Mouse (Mus musculus) CD8-positive naive resting alpha-beta T cell, adult 2 months (primary cell): ENCODE data around the gene Slc18a3.

ENCODE experiments used
- DNase-seq, 2 experiments: peaks; one replicate each; pipeline ENCODE4 v3.0.0; 2022; ENCODE audit warnings: low read depth in 2 of 2, low spot score in 2 of 2

The Slc18a3 gene

GRCm38 (mm10) chr14:32464601-32465505 is at the start of gene Slc18a3:
Gene Slc18a3 (minus strand): TSS chr14:32464850.
- no peak for DNase-seq

GRCm38 (mm10) chr14:32513336-32514032 is 48.8 kb upstream of the Slc18a3 start, which contains the start of gene Ercc6:
Gene Ercc6 (plus strand): TSS chr14:32513521.
- peak; percentile 90 to 94 for DNase-seq

DNA sequence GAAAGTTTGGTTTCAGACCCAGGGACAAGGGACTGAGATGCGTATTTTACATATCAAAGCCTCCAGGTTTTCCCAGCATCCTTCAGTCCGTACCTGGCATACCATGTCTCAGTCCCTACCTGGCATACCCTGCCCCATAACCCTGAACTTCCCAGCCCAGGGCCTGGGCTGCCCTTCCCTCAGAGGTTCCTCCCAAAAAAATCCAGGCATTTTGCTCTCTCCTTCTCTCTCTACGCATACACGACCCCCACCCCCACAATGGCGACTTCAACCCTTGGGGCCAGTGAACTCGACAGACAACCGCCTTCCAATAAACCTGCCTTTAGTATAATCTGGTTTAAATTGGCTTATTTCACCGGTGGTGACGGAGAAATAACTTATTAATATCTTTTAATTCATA is 48.3 kb upstream of the Slc18a3 start:
- DNase-seq = no peak

DNA sequence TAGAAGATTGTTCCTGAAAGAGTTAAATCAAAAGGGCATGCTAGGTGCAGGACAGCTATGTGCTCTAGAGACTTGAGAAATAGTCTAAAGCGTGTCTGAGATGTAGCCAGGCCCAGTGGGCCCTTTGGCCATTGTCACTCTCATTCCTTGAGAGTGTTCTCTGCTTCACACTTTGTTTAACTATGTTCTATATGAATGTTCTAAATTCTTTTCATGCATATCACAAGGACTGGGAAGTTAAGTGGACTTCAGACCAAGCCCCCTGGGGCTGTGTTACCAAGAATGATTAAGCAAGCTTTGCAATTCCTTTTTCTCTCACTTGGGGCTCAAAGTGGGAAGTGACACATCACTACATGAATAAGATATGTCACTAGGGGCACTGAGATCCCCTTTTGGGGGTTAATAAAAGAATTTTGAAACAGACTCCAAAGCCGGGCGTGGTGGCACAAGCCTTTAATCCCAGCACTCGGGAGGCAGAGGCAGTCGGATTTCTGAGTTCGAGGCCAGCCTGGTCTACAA is 44.9 kb upstream of the Slc18a3 start:
- no peak for DNase-seq

GRCm38 (mm10) chr14:32508105-32508835 is 43.6 kb upstream of the Slc18a3 start:
- no peak for DNase-seq

GRCm38 (mm10) chr14:32507216-32507615 is 42.6 kb upstream of the Slc18a3 start:
- no peak for DNase-seq

GRCm38 (mm10) chr14:32506329-32506728 is 41.7 kb upstream of the Slc18a3 start:
- no peak for DNase-seq

- DNase-seq = no peak
These were observed 39.2 kb upstream of the Slc18a3 start for GRCm38 (mm10) chr14:32503897-32504296.

GRCm38 (mm10) chr14:32502764-32503688 is 38.4 kb upstream of the Slc18a3 start:
- no peak for DNase-seq

DNA sequence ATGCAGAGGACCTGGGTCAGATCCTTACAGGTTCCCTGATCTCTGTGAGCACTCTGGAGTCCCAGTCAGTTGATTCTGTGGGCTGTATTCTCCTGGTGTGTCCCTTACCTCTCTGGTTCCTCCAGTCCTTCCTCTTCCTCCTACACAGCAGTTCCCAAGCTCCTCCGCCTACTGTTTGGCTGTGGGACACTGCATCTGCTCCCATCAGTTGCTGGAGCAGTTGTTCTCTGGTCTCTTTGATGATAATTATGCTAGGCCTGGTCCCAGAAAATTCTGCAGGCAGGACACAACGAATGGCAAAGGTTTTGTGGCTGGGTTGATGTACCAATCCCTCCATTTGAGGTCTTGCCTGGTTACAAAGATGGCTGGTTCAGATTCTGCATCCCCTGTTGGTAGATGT is 36.7 kb upstream of the Slc18a3 start:
- DNase-seq = no peak

DNA sequence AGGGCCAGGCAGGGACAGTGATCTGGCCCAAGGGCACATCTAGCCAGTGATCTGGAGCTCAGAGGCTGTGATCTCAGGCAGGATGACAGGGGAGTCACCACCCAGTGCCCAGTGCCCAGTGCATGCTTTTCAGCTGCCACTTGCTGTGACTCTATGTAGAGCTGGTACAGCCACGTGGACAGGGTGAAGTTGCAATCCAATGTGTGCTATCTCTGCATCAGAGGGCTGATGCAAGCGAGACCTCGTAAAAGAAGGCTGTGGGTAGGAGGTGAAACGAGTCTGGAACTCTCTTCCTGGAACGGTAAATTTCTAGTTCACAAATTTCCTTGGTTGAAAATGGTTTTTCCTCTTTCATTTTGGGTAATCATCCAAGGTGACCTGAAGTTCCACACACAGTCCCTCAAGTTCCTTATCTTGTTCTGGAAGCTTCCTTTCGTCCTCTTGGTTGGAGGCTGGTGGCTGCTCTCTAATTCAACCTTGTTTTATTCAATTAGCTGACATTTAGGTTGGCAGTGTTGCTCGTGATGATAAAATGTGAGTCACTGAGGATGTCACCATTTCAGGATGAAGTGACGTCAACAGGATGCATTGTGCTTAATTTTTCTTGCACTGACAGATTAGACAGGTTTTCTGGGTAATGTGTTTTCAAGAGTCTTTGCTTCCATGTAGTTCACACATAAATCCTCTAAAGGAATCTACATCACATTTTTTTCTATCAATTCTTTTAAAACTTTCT is 31.6 kb upstream of the Slc18a3 start:
- DNase-seq = no peak

DNA sequence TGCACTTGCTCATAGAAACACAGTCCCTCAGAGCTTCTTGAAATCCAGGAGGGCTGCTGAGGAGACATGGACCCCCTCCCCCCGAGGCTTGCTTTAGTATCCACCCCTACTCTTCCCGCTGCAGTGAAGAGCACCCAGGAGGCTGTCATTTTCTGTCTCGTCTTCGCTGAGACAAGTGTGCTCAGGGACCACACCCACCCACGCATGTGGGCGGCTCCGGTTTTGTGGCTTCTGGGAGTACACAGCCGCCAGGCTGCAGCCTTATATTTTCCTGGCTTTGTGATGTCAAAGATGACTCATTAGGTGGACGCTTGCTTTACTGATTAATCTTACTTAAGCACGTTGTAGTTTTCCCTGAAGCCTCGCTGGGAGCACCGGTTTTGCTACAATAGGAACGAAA is 27.9 kb upstream of the Slc18a3 start:
- no peak for DNase-seq

- DNase-seq = peak in 1 of 2 experiments; percentile 4
These were observed 17.4 kb upstream of the Slc18a3 start for GRCm38 (mm10) chr14:32482061-32482460.

DNA sequence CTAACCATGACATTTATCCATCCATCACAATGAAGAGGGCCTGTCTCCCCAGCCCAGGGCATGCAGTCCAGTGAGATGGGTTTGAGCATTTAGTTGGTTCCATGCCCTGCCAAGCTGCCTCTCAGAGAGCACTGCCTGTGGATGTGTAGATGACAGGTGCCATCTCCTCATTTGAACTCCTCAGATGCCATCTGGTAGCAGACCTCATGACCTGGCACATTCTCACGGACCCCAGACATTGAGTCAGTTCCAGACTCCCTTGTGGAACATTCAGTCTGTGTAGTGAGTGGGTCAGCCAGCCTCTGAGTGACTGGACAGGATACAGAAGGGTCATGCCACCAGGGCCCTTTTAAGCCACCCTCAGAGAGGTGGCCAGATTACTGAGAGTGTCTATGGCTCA is 12.9 kb upstream of the Slc18a3 start:
- no peak for DNase-seq

GRCm38 (mm10) chr14:32476559-32476958 is 11.9 kb upstream of the Slc18a3 start:
- DNase-seq = no peak

DNA sequence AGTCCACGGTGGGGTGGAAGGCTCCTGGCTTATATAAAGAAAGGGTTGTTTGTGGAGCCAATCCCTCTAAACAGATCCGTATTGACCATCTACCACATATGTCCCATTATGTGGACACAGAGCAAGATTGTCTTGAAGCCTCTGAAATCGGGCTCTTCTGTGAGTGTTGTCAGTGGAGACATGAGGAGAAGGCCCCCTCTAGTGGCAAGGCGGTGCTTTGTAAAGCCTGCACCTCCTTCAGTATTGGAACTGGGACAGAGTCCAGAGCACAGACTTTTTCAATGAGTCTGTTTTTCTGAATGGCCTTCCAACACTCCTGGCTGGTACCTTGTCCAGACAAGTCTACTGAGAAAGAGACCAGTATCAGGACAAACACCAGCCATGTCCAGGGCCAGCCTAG is 8.3 kb upstream of the Slc18a3 start:
- no peak for DNase-seq

DNA sequence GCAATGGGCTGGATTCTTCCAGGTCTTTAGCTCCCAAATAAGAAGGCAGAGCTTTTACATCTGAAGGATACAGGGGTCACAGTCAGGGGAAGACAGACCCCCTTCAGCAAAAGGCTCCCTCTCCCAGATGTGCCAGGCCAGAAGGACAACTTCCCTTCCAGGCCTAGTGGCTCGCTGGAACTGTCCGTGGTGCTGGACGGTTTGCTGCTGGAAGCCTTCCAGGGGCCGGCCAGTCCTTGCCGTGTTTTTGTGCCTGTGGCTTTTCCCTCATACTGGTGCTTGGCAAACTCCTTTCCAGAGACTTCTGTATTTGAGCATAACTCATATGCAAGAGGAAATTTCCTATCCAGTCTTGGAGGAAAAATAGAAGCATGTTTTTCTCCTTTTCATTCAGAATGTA is 3.0 kb upstream of the Slc18a3 start:
- no peak for DNase-seq

DNA sequence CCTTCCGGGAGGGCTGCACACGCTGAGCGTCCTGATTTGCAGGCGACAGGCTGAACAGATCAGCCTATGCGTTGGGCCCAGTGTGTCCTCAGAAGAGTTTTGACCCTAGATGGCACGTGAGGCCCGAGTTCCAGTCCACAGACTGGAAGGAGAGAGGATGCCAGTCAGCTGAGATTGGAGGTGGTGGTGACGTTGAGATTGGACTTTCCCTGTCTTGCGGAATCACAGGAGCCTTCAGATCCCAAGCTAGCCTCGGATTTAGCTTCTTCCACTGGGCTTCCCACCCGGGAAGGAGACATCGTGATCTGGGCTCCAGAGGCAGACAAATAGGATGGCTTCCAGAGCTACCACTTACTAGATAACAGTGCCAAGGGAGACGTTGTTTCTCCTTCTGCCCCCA is 1.2 kb upstream of the Slc18a3 start, which contains the start of gene Chat:
Gene Chat, minus strand, starts transcription at position 101 of the 400 bp plus-strand sequence.
- no peak for DNase-seq

DNA sequence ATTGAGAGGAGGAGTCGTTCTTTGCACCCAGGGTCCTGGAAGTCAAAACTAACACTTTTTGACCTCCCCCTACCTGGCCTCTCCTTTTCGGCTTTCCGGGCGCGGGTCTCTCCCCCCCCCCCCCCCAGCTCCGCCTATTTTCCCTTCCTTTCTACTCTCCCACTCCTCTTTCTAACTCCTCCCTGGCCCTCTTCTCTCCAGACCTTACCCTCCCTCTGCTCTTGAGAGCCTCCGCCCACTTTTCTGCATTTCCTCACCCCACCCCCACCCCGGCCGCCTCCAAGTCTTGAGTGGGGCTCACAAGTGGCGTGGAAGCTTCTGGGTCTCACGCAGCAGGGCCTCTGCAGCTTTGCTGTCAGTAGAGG is 838 bp upstream of the Slc18a3 start:
- no peak for DNase-seq
